Mouse (Mus musculus) kidney, embryonic 16.5 days (tissue): ENCODE data around the gene Gzmk. TPM values are rescaled to one million over a fixed set of nuclear protein-coding genes. Genes with fewer than 3 reads are reported as not detected.

Source experiments
- ATAC-seq: fragments of 200-750 bp; cut with Nextera tagmentation; 2 replicates; pipeline ENCODE4 v1.8.0; 2017; ENCODE audit warnings: moderate TSS enrichment; ENCODE audit not compliant: low FRiP score, low TSS enrichment
- H3K27ac ChIP-seq: fragments of 300-500 bp; sonication (generic); 2 replicates; pipeline ENCODE4 v1.5.1; 2014; ENCODE audit warnings: low read length
- H3K27me3 ChIP-seq: fragments of 300-500 bp; sonication (generic); 2 replicates; pipeline ENCODE4 v1.6.1; 2014; ENCODE audit warnings: low read length, control low read depth, mixed read lengths; ENCODE audit not compliant: insufficient read depth
- H3K36me3 ChIP-seq: fragments of 300-500 bp; sonication (generic); 2 replicates; pipeline ENCODE4 v1.6.1; 2014; ENCODE audit warnings: low read length, control low read depth, mixed read lengths; ENCODE audit not compliant: insufficient read depth
- H3K4me1 ChIP-seq: fragments of 300-500 bp; sonication (generic); 2 replicates; pipeline ENCODE4 v1.6.1; 2014; ENCODE audit warnings: low read length, control low read depth, mixed read lengths; ENCODE audit not compliant: insufficient read depth
- H3K4me2 ChIP-seq: fragments of 300-500 bp; sonication (generic); replicated peaks from 2 replicates; pipeline ENCODE4 v1.6.1; 2014; ENCODE audit warnings: low read depth, low read length
- H3K4me3 ChIP-seq: fragments of 300-500 bp; sonication (generic); 2 replicates; pipeline ENCODE4 v1.5.1; 2014; ENCODE audit warnings: mild to moderate bottlenecking, low read length
- H3K9ac ChIP-seq: fragments of 300-500 bp; sonication (generic); replicated peaks from 2 replicates; pipeline ENCODE4 v1.6.1; 2014; ENCODE audit warnings: low read length
- H3K9me3 ChIP-seq: fragments of 300-500 bp; sonication (generic); 2 replicates; pipeline ENCODE4 v1.6.1; 2016; ENCODE audit warnings: low read length, control low read depth
- WGBS: fragments of 180-500 bp; shearing (Covaris S2); extraction: QIAGEN DNeasy Blood & Tissue Kit; methylation state at CpG from one replicate; pipeline ENCODE4 v1.1.7; 2014; 5-methylcytosine and 5-hydroxymethylcytosine counted together
- polyA plus RNA-seq: library from polyadenylated mRNA; unstranded; fragments of >200 nt; fragmentation: Nextera tagmentation; extraction: Ambion mirVana; gene quantifications from 2 replicates; pipeline ENCODE4 v1.2.1, GENCODE M21; 2015

Gene Gzmk
- polyA plus RNA-seq, 1 experiment from 2014 or later: not detected

- no peak overlapping the region for H3K9ac ChIP-seq
- no peaks in the 10 kb centered on the region for H3K36me3 ChIP-seq
- H3K27ac ChIP-seq: no peak overlapping the region
- H3K4me1 ChIP-seq: no peaks in the 10 kb centered on the region
- peaks cover 2% of the 10 kb centered on the region; the same call in 1 of the 2 replicates for H3K9me3 ChIP-seq
- ATAC-seq: no peak
- no peak overlapping the region for H3K4me3 ChIP-seq
- 81% methylated on average over 8 of the region's 8 CpGs for WGBS
- H3K27me3 ChIP-seq: no peaks in the 10 kb centered on the region
- no peak overlapping the region for H3K4me2 ChIP-seq
Observed at GRCm38 (mm10) chr13:113183310-113183709, 42.4 kb downstream of the Gzmk start.

- ATAC-seq: no peak
- WGBS: 90% methylated on average over 6 of the region's 6 CpGs
- no peaks in the 10 kb centered on the region for H3K4me1 ChIP-seq
- H3K9me3 ChIP-seq: no peaks in the 10 kb centered on the region
- H3K27me3 ChIP-seq: no peaks in the 10 kb centered on the region
- no peak overlapping the region for H3K9ac ChIP-seq
- H3K4me2 ChIP-seq: no peak overlapping the region
- no peak overlapping the region for H3K4me3 ChIP-seq
- H3K36me3 ChIP-seq: no peaks in the 10 kb centered on the region
- H3K27ac ChIP-seq: no peak overlapping the region
Observed at GRCm38 (mm10) chr13:113174162-113174561, 51.5 kb downstream of the Gzmk start.

- no peaks in the 10 kb centered on the region for H3K27me3 ChIP-seq
- no peaks in the 10 kb centered on the region for H3K4me1 ChIP-seq
- no peak overlapping the region for H3K9ac ChIP-seq
- H3K27ac ChIP-seq: no peak overlapping the region
- no peaks in the 10 kb centered on the region for H3K9me3 ChIP-seq
- ATAC-seq: no peak
- no peaks in the 10 kb centered on the region for H3K36me3 ChIP-seq
- H3K4me2 ChIP-seq: no peak overlapping the region
- no peak overlapping the region for H3K4me3 ChIP-seq
Observed at GRCm38 (mm10) chr13:113170256-113170655, 55.5 kb downstream of the Gzmk start.

GRCm38 (mm10) chr13:113168018-113168534 lies 57.6 kb downstream of the Gzmk start:
- WGBS: 43% methylated on average over 9 of the region's 9 CpGs
- no peak for ATAC-seq
- H3K4me3 ChIP-seq: no peak overlapping the region

DNA sequence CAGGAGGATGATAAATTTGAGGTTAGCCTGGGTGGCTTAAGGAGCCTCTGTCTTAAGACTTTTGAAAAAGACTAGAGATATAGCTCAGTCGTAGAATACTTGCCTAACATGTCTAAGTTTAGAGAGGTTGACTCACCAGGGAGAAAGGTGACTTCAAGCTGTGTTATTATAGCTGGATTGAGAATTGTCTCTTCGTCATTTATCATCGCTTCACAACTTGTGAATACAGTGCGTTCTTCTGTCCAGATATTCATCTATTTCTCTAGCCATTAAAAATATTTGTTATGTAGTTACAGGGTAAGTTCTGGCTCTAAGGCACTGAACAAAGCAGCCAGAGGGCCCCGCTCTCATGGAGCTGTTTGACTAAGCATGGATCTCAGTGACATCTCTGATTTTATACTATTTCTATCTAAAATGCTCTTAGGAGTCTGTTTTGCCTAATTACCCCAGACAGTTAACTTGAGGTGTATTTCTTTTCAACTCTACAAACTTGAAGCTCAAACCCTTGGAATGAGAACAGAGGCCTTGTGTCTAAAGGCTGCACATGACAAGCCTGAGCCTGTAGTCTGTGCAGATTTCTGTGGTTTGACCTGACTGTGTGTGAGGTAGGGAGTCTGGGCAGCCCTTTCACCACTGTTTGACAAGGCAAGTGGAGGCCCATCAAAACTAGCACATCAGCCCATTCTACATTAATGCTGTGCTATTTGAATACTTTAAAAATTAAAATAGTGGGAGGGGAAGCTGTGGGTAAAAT lies 61.3 kb downstream of the Gzmk start:
- Histone ChIP-seq H3K27me3 (no peaks in the 10 kb centered on the region), H3K27ac (no peak overlapping the region), H3K4me1 (no peaks in the 10 kb centered on the region), H3K4me2 (no peak overlapping the region), H3K4me3 (no peak overlapping the region), H3K36me3 (no peaks in the 10 kb centered on the region), H3K9me3 (no peaks in the 10 kb centered on the region), H3K9ac (no peak overlapping the region)
- ATAC-seq: no peak
- 84% methylated on average over 5 of the region's 5 CpGs for WGBS

More at GRCm38 (mm10) chr13:113168018-113168534, 57.6 kb downstream of the Gzmk start:
- H3K36me3 ChIP-seq: no peaks in the 10 kb centered on the region
- no peak overlapping the region for H3K27ac ChIP-seq
- no peaks in the 10 kb centered on the region for H3K27me3 ChIP-seq
- no peaks in the 10 kb centered on the region for H3K9me3 ChIP-seq
- H3K4me1 ChIP-seq: no peaks in the 10 kb centered on the region
- H3K9ac ChIP-seq: no peak overlapping the region
- H3K4me2 ChIP-seq: no peak overlapping the region

- no peaks in the 10 kb centered on the region for H3K36me3 ChIP-seq
- no peak overlapping the region for H3K4me2 ChIP-seq
- ATAC-seq: no peak
- H3K27ac ChIP-seq: no peak overlapping the region
- H3K4me1 ChIP-seq: no peaks in the 10 kb centered on the region
- no peak overlapping the region for H3K4me3 ChIP-seq
- WGBS: 83% methylated on average over 4 of the region's 4 CpGs
- H3K27me3 ChIP-seq: no peaks in the 10 kb centered on the region
- no peaks in the 10 kb centered on the region for H3K9me3 ChIP-seq
- no peak overlapping the region for H3K9ac ChIP-seq
Observed at GRCm38 (mm10) chr13:113151556-113151955, 74.2 kb downstream of the Gzmk start.

GRCm38 (mm10) chr13:113139597-113139996 lies 86.1 kb downstream of the Gzmk start:
- Histone ChIP-seq H3K4me1 (no peaks in the 10 kb centered on the region), H3K27me3 (no peaks in the 10 kb centered on the region), H3K36me3 (no peaks in the 10 kb centered on the region), H3K4me3 (no peak overlapping the region), H3K9me3 (no peaks in the 10 kb centered on the region), H3K27ac (no peak overlapping the region), H3K9ac (no peak overlapping the region), H3K4me2 (no peak overlapping the region)
- no peak for ATAC-seq
- 100% methylated on average over 1 of the region's 1 CpGs for WGBS

DNA sequence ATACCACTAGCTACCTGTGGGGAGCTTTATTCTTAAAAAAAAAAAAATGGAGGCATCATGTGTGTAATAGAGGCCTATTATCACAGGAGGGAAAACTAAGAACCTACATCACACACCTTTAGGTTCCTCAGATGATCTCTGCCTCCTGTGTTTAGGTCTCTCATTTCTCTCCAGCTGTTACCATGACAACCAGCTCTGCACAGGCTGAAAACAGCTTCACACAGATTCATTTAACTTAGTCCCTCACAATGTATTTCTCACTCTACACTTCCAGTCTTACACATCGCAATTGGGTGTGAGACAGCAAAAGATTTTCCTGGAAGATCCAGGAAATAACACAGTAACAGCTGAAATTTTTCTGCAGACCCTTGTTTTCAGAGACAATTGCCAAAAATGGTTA lies 95.7 kb downstream of the Gzmk start:
- no peak overlapping the region for H3K9ac ChIP-seq
- ATAC-seq: no peak
- H3K27ac ChIP-seq: no peak overlapping the region
- H3K4me1 ChIP-seq: no peaks in the 10 kb centered on the region
- H3K36me3 ChIP-seq: no peaks in the 10 kb centered on the region
- no peaks in the 10 kb centered on the region for H3K27me3 ChIP-seq
- H3K4me3 ChIP-seq: no peak overlapping the region
- H3K9me3 ChIP-seq: no peaks in the 10 kb centered on the region
- no peak overlapping the region for H3K4me2 ChIP-seq
- WGBS: 89% methylated on average over 1 of the region's 1 CpGs
